Mouse (Mus musculus) hindbrain, embryonic 15.5 days (tissue): ENCODE measurements around the gene Pcdh19. TPM values are rescaled to one million over a fixed set of nuclear protein-coding genes. Genes with fewer than 3 reads are reported as not detected.

ENCODE experiments used
- ATAC-seq: fragments of 200-750 bp; cut with Nextera tagmentation; 2 replicates; pipeline ENCODE4 v1.8.0; 2017; ENCODE audit warnings: low read depth, moderate number of reproducible peaks, moderate TSS enrichment; ENCODE audit not compliant: low FRiP score
- H3K27ac ChIP-seq: fragments of 300-500 bp; sonication (generic); replicated peaks from 2 replicates; pipeline ENCODE4 v1.5.1; 2015; ENCODE audit warnings: mild to moderate bottlenecking, inconsistent platforms
- H3K27me3 ChIP-seq: fragments of 300-500 bp; sonication (generic); 2 replicates; pipeline ENCODE4 v1.6.1; 2015; ENCODE audit warnings: control low read depth, inconsistent platforms
- H3K36me3 ChIP-seq: fragments of 300-500 bp; sonication (generic); 2 replicates; pipeline ENCODE4 v1.6.1; 2015; ENCODE audit warnings: control low read depth, inconsistent platforms
- H3K4me1 ChIP-seq: fragments of 300-500 bp; sonication (generic); replicated peaks from 2 replicates; pipeline ENCODE4 v1.6.1; 2015; ENCODE audit warnings: control low read depth, inconsistent platforms
- H3K4me2 ChIP-seq: fragments of 300-500 bp; sonication (generic); 2 replicates; pipeline ENCODE4 v1.6.1; 2015; ENCODE audit warnings: moderate library complexity, mild to moderate bottlenecking, inconsistent platforms
- H3K4me3 ChIP-seq: fragments of 300-500 bp; sonication (generic); 2 replicates; pipeline ENCODE4 v1.5.1; 2015; ENCODE audit warnings: mild to moderate bottlenecking, inconsistent platforms
- H3K9ac ChIP-seq: fragments of 300-500 bp; sonication (generic); 2 replicates; pipeline ENCODE4 v1.6.1; 2015; ENCODE audit warnings: inconsistent platforms
- H3K9me3 ChIP-seq: fragments of 300-500 bp; sonication (generic); 2 replicates; pipeline ENCODE4 v1.6.1; 2016; ENCODE audit warnings: control low read depth, inconsistent platforms
- WGBS: fragments of 180-500 bp; shearing (Covaris S2); methylation state at CpG from one replicate; pipeline ENCODE4 v1.1.7; 2015; 5-methylcytosine and 5-hydroxymethylcytosine counted together
- polyA plus RNA-seq: library from polyadenylated mRNA; unstranded; fragments of >200 nt; fragmentation: Nextera tagmentation; extraction: Ambion mirVana; gene quantifications from 2 replicates; pipeline ENCODE4 v1.2.1, GENCODE M21; 2015

Gene Pcdh19
- polyA plus RNA-seq, 1 experiment from 2014 or later = 17.0 TPM

DNA sequence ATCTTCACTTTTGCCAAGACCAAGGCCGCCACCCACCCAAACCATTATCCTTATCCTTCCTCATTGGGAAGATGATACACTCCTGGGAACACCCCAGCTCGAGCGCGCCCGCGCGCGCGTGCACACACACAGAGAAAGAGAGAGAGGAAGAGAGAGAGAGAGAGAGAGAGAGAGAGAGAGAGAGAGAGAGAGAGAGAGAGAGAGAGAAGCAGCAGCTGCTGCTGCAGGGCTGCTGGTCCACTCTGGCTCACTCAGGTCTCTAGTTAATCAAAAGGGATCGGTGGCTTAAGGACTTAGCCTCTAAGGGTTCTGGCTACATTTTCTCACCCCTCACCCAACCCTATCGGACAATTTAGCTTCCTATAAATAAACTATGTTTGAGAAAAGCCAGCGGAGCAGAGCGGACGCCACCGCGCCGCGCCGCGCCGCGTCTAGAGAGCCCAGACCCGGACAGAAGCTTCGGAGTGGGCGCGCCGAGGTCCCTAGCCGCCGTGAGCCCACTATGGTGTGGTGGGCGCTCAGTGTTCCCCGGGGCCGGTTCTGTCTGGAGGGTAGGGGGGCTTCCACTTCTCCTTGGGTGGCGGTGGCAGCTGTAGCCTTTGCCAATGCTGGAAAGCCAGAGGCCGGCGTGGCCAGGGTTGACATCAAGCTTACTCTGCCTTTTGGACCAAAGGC, 926 bp upstream of the Pcdh19 start:
- Histone ChIP-seq H3K4me2 (peak overlapping the region; percentile 80), H3K4me3 (peak overlapping the region; percentile 66), H3K9me3 (no peaks in the 10 kb centered on the region), H3K36me3 (no peaks in the 10 kb centered on the region), H3K4me1 (0 out of 2 replicates have a peak, but pooled peaks cover 2% of the 10 kb centered on the region), H3K27me3 (no peaks in the 10 kb centered on the region), H3K9ac (peak overlapping the region; percentile 57), H3K27ac (peak overlapping the region; percentile 78)
- WGBS = 17% methylated on average over 35 of the region's 35 CpGs
- ATAC-seq = no peak

DNA sequence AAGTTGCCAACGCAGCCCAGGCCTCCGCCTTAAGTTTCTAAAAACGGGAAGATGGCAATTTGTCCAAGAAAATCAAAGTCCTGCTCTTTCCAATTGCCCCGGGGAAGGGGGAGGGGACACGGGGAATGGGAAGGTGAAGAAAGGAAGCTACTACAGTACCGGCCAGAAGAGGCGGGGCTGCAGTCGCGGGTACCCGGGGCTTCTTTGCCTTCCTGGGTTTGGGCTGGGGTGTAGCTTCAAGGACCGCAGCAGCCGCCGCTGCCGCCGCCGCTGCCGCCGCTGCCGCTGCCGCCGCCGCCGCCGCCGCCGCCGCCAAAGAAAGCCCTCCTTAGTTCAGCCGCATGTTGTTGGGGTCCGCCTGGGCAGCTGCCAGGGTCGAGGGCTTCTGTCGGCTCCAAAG, 631 bp downstream of the Pcdh19 start:
- peak overlapping the region; percentile 66 for H3K4me3 ChIP-seq
- peak overlapping the region; percentile 58 for H3K9ac ChIP-seq
- no peaks in the 10 kb centered on the region for H3K36me3 ChIP-seq
- 0 out of 2 replicates have a peak, but pooled peaks cover 2% of the 10 kb centered on the region for H3K4me1 ChIP-seq
- peak overlapping the region; percentile 80 for H3K4me2 ChIP-seq
- no peaks in the 10 kb centered on the region for H3K27me3 ChIP-seq
- no peaks in the 10 kb centered on the region for H3K9me3 ChIP-seq
- peak overlapping the region; percentile 80 for H3K27ac ChIP-seq
- no peak for ATAC-seq
- 35% methylated on average over 31 of the region's 31 CpGs for WGBS

DNA sequence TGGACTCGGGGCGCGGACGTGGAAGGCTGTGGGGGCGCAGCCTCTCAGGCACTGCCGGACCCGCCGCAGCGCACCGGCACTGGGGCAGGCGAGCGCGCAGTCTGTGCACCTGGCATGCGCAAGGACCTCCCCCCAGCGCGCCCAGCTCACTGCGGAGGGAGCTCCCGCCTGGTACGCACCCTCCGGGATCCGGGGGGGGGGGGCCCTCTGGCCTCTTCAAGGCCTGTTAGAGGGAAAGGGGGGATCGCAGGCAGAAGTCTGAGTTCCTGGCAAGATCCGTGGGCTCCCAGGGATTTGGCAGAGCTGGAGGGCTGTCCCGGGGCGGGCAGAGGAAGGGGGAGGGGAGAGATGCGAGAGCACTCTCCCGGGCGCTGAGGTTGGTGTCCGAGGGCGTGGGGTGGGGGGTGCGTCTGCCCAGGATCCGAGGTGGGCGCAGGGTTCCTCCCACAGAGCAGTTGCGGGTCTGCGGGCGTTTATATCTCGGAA, 1.1 kb downstream of the Pcdh19 start:
- ATAC-seq = 0 out of 2 replicates have a peak, but pooled peaks have one; percentile 10
- 0 out of 2 replicates have a peak, but pooled peaks cover 2% of the 10 kb centered on the region for H3K4me1 ChIP-seq
- H3K4me2 ChIP-seq = peak overlapping the region; percentile 80
- no peaks in the 10 kb centered on the region for H3K36me3 ChIP-seq
- H3K27me3 ChIP-seq = no peaks in the 10 kb centered on the region
- peak overlapping the region; percentile 66 for H3K4me3 ChIP-seq
- WGBS = 31% methylated on average over 31 of the region's 37 CpGs
- no peaks in the 10 kb centered on the region for H3K9me3 ChIP-seq
- peak overlapping the region; percentile 48 for H3K27ac ChIP-seq
- H3K9ac ChIP-seq = peak overlapping the region; percentile 58

DNA sequence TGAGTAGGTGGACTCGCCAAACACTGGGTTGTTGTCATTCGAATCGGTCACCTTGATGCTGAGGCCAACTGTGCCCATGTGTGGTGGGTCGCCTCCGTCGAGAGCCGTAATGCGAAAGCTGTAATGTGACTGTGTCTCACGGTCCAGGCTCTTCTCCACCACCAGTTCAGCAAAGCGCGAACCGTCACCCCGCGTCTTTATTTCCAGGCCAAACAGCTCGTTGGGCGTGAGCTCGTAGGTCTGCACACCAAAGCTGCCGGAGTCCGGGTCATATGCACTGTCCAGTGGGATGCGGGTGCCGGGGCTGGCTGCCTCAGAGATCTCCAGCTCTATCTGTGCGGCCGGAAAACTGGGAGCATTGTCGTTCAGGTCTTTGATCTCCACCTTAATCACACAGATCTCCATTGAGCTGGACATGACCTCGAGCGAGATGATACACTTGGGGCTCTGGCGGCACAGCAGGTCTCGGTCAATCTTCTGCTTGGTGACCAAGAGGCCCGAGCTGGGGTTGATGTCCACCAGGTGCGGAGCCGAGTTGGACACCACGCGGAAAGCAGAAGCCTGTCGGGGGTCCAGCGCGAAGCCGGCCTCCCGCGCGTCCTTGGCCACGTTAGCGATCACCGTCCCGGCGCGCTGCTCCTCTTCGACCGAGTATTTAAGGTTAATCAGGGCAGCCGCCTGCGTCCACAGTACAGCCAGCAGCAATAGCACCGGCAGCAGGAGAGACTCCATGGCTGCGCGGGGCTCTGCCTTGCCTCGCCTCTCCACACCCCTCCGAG, 2.1 kb downstream of the Pcdh19 start:
- H3K9me3 ChIP-seq = no peaks in the 10 kb centered on the region
- 0 out of 2 replicates have a peak, but pooled peaks cover 2% of the 10 kb centered on the region for H3K4me1 ChIP-seq
- peak overlapping the region; percentile 66 for H3K4me3 ChIP-seq
- no peaks in the 10 kb centered on the region for H3K36me3 ChIP-seq
- H3K4me2 ChIP-seq = peak overlapping the region; percentile 80
- no peaks in the 10 kb centered on the region for H3K27me3 ChIP-seq
- ATAC-seq = no peak
- peak overlapping the region; percentile 48; the same call in 1 of the 2 replicates for H3K27ac ChIP-seq
- 34% methylated on average over 55 of the region's 55 CpGs for WGBS
- H3K9ac ChIP-seq = peak overlapping the region; percentile 58

DNA sequence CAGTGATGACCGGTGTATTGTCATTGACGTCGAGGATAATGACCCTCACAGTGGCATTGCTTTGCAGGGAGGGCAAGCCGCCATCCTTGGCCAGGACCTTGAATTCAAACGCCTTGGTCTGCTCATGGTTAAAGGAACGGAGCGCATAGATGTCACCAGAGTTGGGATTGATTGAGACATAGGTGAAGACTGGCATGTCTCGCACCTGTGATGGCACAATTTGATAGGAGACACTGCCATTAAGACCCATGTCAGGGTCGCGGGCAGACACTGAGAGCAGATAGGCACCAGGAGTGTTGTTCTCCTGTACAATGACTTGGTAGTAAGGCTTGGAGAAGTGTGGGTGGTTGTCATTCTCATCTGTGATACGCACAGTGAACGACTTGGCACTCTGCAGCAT, 3.2 kb downstream of the Pcdh19 start:
- Histone ChIP-seq H3K9ac (peak overlapping the region; percentile 33; the same call in 1 of the 2 replicates), H3K27ac (no peak overlapping the region), H3K36me3 (no peaks in the 10 kb centered on the region), H3K4me3 (peak overlapping the region; percentile 66), H3K9me3 (no peaks in the 10 kb centered on the region), H3K4me1 (0 out of 2 replicates have a peak, but pooled peaks cover 2% of the 10 kb centered on the region), H3K4me2 (peak overlapping the region; percentile 80), H3K27me3 (no peaks in the 10 kb centered on the region)
- WGBS = 40% methylated on average over 12 of the region's 12 CpGs
- ATAC-seq = no peak

DNA sequence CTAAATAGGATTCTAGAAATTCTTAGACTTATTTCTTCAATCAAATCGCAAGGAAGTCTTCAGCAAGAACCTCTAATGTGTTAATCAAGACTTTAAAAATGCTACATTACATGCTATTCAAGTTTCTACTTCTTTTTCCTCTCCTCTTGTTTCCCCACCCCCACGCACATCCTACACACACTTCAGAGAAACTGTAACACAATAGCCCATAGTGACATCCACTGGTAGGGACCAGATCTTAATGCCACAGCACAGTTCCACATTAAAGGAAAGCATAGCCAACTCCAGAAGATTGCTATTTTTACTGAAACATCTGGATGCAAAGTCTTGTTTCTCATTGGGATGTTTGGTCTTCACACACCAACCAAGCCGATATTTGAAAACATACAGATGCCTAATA, 4.8 kb downstream of the Pcdh19 start:
- no peak overlapping the region for H3K9ac ChIP-seq
- no peaks in the 10 kb centered on the region for H3K36me3 ChIP-seq
- no peaks in the 10 kb centered on the region for H3K27me3 ChIP-seq
- ATAC-seq = no peak
- H3K4me2 ChIP-seq = peak overlapping the region; percentile 80
- no peaks in the 10 kb centered on the region for H3K4me1 ChIP-seq
- H3K9me3 ChIP-seq = no peaks in the 10 kb centered on the region
- H3K4me3 ChIP-seq = peak overlapping the region; percentile 66
- no peak overlapping the region for H3K27ac ChIP-seq
- WGBS = 35% methylated on average over 3 of the region's 3 CpGs

DNA sequence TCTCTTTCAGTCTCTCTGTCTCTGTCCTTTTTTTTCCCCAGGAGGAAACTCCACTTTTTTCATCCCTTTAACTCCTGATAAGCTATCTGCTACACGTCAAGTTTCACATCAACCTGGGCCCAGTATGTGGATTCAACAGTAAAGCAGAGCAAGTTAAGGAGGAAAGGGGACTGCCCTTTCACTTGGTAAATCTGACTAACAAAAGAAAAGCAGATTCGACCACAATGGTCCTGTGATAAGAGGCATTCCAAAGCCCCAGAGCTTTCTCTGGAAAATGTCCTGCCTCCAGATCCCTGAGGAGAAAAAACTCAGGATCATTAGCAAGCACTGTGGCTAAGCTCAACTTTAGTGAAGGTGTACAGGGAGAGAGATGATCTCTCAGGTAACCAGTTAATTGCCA, 13.7 kb downstream of the Pcdh19 start:
- no peak overlapping the region for H3K9ac ChIP-seq
- H3K36me3 ChIP-seq = no peaks in the 10 kb centered on the region
- ATAC-seq = no peak
- H3K4me3 ChIP-seq = no peak overlapping the region
- no peak overlapping the region for H3K4me2 ChIP-seq
- no peak overlapping the region for H3K27ac ChIP-seq
- no peaks in the 10 kb centered on the region for H3K27me3 ChIP-seq
- 16% methylated on average over 2 of the region's 2 CpGs for WGBS
- H3K4me1 ChIP-seq = no peaks in the 10 kb centered on the region
- no peaks in the 10 kb centered on the region for H3K9me3 ChIP-seq

DNA sequence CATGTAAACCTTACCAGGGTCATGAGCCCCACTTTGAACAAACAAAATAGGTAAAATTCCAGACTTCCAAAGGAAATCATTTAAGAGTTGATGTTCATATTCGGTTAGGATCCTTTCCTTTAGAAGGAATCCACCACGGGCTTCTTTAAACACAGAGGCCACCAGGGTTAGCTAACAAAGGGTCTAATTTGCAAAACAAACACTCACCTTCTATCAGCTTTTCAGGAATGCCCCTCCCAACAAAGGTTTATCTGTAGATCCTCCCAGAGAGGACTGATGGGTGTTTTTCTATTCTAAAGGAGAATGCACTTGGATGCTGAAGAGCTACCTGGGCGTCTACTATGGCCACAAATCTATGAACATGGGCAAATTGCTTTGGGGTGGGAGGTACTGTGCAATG, 15.0 kb downstream of the Pcdh19 start:
- no peaks in the 10 kb centered on the region for H3K27me3 ChIP-seq
- H3K9me3 ChIP-seq = no peaks in the 10 kb centered on the region
- 36% methylated on average over 3 of the region's 3 CpGs for WGBS
- H3K9ac ChIP-seq = no peak overlapping the region
- H3K36me3 ChIP-seq = no peaks in the 10 kb centered on the region
- no peak for ATAC-seq
- H3K4me1 ChIP-seq = no peaks in the 10 kb centered on the region
- no peak overlapping the region for H3K4me2 ChIP-seq
- H3K4me3 ChIP-seq = no peak overlapping the region
- no peak overlapping the region for H3K27ac ChIP-seq

DNA sequence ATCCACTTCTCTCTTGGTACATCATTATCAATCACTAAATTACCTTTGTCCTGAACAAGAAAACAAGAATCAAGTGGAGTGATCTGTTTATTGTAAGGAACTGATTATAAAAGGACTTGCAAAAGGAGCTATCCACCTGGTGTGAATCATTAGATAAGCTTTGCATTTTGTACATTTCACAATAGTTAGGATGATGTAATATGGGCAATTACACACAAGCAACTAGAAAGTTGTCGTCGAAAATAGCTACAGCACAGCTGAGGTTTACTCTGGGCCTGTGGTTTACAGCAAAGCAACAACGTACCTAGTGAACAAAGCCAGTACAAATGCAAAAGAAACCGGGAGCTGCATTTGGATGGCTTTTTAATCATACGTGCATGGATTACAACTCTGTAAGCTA, 28.7 kb downstream of the Pcdh19 start:
- no peaks in the 10 kb centered on the region; the same call in 1 of the 2 replicates for H3K27me3 ChIP-seq
- no peak overlapping the region for H3K4me2 ChIP-seq
- H3K4me3 ChIP-seq = no peak overlapping the region
- no peak overlapping the region for H3K9ac ChIP-seq
- no peak overlapping the region for H3K27ac ChIP-seq
- H3K36me3 ChIP-seq = no peaks in the 10 kb centered on the region
- ATAC-seq = no peak
- WGBS = 61% methylated on average over 5 of the region's 5 CpGs
- no peaks in the 10 kb centered on the region for H3K4me1 ChIP-seq
- no peaks in the 10 kb centered on the region for H3K9me3 ChIP-seq

DNA sequence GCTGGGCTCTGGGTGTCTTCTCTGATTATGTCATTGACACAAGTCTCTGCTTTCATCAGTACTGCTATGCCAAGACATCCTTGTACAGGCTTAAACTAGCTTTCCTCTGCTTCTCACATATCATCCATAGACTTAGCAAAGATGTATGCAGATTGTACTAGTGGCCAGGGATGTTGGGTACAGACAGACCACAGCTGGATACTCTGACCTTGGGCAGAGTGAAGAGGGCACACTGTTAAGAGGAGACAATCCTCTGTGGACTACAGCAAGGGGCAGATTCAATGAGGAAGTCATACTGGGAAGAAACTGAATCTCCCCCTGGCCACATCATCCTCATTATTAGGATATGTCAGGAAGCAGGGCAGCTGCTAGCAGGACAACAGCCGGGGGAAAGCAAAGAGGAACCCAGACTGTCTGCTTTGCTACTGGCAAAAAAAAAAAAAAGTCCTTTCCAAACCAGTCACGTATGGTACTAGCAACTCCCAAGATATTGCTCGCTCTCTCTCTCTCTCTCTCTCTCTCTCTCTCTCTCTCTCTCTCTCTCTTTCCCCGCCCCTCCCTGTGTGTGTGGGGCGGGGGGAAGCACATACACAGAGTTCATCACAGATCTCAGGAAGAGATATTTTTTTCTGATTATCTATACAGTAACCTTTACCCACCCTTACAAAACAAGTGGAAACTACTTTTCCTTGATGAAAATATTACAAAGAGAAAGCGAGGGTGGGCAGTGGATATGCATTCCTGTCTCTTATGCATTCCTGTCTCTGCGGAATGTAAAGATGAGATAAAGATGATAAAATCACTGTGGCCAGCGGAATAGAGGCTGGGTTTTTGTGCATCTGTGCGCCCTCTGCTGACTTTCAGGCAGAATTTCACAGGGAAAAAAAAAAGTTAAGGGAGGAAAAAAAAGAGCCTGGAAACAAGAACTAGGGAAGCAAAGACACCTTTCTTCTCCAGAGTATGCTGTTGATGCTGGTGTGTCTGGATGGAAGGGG, 31.2 kb downstream of the Pcdh19 start:
- 0 out of 2 replicates have a peak overlapping the region, but pooled peaks have one; percentile 11 for H3K4me3 ChIP-seq
- H3K9ac ChIP-seq = no peak overlapping the region
- 26% methylated on average over 9 of the region's 9 CpGs for WGBS
- no peak overlapping the region for H3K27ac ChIP-seq
- no peaks in the 10 kb centered on the region for H3K9me3 ChIP-seq
- H3K4me1 ChIP-seq = no peaks in the 10 kb centered on the region
- peak; percentile 56; the same call in 1 of the 2 replicates for ATAC-seq
- H3K27me3 ChIP-seq = peaks cover 2% of the 10 kb centered on the region; the same call in 1 of the 2 replicates
- no peaks in the 10 kb centered on the region for H3K36me3 ChIP-seq
- H3K4me2 ChIP-seq = peak overlapping the region; percentile 45

DNA sequence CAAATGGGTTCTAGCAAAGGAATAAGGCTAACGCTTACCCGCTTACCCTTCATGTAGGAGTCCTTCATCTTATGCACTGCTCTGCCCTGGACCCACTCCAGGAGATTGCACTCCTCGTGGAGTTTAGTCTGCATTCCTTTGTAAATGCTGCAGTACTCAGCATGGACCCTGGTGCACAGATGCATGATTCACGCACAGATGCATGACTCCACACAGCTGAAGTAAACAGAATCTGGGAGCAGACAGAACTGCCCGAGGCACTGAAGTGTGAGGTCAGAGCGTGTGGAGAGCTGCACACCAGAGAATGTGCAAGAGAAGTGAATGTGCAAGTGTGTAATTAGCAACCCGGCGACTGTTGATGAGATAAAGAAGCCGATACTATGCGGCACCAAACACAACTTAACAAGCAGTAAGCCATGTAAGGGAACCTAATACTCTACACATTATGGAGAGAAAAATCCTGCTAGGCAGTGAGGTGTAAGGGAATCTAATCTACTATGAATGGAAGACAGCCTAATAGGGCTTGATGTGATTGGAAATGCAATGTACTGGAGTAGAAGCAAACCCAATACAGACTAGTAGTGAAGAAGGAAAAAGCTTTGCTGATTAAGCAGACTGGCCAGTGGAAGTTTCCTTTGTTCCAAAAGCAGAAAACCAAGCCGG, 32.8 kb downstream of the Pcdh19 start:
- Histone ChIP-seq H3K27me3 (peaks cover 2% of the 10 kb centered on the region; the same call in 1 of the 2 replicates), H3K9me3 (no peaks in the 10 kb centered on the region), H3K27ac (no peak overlapping the region), H3K36me3 (no peaks in the 10 kb centered on the region), H3K9ac (no peak overlapping the region), H3K4me2 (no peak overlapping the region), H3K4me1 (no peaks in the 10 kb centered on the region), H3K4me3 (no peak overlapping the region)
- WGBS = 59% methylated on average over 11 of the region's 11 CpGs
- peak; percentile 59; the same call in 1 of the 2 replicates for ATAC-seq
